Mouse (Mus musculus) B cell, adult 2 months (primary cell): Measurements from ENCODE around the gene Tmeff2.
"Not testable (repeated sequence)": the region's sequence is repeated elsewhere in the genome, so short reads cannot be mapped to it uniquely, and the experiment has no call there.

Experiments
- DNase-seq, 2 experiments: peaks; one replicate each; pipeline ENCODE4 v3.0.0; 2022

Tmeff2 gene

DNA sequence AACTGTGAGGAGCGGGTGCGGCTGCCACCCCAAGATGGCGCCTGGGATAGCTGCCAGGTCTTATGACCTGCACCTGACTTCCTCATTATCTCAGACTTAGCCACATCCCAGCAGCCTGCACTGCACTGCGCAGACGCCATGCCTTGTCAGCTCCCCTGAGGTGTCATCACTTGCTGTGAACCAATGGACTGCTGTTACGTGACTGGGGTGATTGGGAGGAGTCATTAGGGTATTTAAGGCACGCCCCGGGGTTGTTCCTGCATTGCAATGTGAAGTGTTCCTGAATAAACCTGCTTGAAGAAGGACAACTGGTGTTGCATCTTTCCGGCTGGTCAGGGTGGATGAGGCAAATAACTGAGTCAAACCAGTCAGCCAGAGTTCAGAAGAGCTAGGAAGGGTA, at the start of gene Tmeff2:
Gene Tmeff2 (plus strand): TSS at position 262 of the 400 bp plus-strand sequence.
- DNase-seq: not testable (repeated sequence)

DNA sequence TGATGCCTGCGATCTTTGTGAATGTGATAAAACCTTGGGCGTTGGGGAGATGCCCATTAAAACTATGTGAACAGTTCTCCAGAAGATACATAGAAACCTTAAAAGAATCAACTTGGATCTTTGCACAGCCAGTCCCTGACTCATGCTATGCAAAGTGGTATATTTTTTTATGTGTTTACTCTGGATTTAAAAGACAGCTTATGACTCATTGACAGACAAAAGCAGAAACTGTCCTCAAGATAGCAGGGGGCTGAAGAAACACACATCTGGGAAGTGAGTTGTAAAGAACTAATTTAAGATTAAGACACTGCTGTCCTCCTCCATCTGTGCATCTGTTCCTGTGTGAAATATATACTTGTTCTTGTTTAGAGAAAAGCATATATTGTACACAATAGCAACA, 38.9 kb upstream of the Tmeff2 start:
- no peak for DNase-seq

DNA sequence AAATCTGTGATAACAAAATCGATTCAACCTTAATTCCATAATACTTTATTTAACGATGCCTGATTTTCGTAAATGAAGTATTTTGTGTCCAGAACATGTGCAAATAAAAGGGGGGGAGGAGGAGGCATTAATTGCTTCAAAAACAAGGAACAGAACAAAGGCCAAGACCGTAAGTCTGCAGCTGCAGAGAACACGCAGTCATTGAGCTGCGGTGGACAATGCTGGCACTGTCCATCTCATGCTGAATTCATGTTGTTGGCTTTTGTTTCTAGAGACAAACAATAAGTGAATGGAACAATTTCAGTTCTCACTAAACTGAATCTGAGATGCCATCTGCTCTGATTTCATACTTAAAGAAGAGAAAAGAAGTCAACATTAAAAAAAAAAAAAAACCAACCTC, 2.8 kb upstream of the Tmeff2 start:
- no peak for DNase-seq

DNA sequence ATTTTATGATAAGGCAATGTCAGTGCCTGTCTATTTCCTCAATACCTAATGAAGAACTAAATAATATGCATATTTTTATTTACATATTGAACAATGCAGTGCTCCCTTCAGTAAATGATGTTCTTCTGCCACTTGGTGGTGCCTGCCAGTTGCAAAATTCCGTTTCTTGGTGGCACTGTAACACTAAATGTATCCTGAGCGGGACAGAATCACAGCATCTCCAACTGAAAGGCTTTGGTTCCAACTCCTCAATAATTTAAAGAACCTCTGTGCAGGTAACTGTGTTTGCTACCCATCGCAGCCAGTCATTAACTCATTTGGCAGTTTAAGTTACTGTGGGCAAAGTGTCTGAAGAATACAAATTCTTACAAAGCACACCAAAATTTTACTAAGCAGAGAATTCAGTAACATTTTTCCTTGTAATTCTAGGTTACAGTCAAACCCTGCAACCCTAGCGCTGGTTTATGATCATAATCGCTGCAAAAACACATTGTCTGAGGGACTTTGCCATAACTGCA, 24.4 kb downstream of the Tmeff2 start:
- no peak for DNase-seq

DNA sequence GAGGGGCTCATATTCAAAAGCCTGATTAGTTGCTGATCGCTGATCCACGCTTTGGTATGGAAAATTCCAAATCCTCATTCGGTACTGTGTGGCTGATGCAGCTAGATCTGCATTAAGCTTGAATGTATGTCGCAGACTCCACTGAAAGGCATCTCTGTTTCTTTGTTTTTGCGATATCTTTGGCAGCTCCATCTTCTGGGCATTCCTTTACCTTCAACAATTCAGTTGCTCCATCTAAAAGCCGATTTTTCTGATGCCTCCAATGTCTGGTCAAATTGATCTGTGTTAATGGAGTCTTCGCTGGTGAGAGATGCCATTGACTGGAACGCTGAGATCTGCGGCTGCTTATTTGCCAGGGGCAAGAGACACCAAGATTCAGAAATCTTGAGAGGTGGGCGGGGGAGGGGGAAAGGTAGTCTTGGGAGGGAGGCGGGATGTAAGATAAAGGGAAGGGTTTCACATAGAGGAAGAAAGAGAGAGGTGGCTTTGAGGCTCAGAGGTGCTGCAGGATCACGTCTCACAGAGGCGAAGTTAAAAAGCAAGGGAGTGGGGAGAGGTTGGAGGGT, 25.0 kb downstream of the Tmeff2 start:
- DNase-seq: no peak

DNA sequence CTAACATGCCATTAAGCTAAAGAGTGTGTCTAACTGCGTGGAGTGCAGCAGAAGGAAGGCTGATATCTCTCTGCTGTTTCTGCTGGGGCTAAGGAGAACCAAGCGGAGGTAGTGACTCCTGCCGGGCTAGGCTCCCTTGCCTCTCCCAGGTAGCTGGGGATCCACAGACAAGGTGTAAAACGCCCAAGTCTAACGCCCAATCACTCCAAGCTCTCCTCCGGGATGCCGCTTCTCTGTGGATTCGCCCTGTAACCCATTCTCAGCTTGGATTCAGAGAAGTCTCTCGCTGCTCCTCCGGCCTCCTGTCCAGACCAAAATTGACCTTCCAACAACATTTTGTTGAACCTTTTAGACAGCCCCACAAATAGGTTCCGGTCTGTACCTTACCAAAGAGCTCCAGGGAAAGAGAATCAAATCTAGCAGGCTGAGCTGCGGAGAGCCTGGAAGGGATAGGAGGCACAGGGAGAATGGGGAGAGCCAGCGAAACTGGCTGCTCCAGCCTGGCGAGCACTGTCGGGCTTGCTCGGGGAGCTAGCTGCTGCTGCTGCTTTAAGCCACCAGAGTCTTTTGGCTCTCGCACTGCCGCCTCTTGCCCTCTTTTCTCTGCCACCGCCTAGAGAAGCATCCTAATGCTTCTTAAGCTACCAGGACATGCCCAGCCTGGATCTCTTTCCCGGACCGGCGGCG, 26.1 kb downstream of the Tmeff2 start:
- no peak for DNase-seq

DNA sequence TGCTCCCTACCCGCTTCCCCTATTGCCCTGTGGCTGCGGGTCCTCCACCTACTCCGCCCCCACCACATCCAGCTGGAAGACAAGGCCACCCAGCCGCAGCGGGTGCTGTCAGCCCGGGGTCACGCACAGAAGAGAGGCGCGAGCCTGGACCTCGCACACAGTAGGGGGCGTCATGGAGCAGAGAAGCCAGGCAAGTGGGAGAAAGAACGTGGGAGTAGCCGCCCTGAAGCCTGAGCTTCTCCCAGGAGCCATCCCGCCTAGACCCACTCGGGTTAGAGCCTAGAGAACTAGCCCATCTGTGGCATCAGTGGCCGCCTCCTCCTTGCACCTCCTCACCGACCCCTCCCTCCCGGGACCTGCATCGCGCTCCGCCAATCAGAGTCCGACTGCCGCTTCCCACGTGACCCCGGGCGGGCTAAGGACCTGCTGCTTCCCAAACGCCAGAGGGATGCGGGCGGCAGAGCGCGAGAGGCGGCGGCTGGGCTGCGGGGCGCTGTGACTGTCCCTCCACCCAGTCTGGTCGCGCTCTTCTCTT, 26.7 kb downstream of the Tmeff2 start:
- no peak for DNase-seq

DNA sequence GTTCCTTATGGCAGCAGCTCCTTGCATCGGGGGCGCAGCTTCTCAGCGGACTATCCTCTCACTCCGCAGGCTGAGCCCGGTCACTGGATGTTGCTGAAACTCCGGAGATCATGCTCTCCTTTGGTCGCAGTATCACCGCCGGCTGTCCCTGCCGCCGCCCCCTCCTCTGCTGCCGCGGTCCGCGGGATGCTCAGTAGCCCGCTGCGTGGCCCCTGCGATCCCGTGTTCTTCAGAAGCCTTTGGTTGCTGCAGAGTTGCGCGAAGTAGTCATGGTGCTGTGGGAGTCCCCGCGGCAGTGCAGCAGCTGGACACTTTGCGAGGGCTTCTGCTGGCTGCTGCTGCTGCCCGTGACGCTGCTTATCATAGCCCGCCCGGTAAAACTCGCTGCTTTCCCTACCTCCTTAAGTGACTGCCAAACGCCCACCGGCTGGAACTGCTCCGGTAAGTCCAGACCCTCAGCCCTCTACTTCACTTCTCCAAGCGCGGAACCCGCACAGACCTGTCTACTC, 27.3 kb downstream of the Tmeff2 start:
- no peak for DNase-seq

DNA sequence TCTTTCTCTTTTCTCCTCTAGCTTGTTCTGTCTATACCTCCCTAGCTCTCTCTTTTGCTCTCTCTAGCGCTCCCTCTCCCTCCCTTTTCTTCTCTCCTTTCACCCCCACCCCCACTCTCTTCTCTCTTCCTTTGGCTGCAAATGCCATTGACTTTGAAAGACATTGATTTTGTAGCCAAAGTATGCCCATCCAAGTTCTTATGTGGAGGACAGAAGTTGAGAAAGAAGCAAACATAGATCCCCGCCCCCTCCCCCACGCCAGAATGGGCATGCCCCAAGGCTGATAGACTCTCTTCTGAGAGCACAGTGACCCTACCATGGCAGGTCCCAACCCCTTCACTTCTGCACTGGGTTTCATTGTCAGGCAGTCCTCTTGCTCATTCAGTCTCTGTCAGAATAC, 28.3 kb downstream of the Tmeff2 start:
- no peak for DNase-seq

DNA sequence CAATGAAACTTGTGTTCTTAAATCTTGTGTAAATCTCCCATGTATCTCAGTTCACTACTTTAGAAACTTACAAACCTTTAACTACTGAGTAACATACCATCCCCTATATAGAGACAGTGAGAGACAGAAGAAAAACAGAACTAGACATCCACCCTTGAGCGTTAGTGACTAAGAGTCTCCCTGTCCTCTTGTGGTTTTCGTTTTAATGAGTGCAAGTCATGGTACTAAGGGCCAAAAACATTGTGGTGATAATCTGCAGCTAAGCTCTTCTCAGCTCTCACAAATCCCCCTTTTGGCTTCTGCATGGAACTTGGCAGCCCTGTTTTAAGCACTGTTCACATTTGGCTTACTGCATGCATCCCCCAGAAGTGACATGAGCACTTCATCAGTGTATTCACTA, 34.6 kb downstream of the Tmeff2 start:
- DNase-seq: no peak

DNA sequence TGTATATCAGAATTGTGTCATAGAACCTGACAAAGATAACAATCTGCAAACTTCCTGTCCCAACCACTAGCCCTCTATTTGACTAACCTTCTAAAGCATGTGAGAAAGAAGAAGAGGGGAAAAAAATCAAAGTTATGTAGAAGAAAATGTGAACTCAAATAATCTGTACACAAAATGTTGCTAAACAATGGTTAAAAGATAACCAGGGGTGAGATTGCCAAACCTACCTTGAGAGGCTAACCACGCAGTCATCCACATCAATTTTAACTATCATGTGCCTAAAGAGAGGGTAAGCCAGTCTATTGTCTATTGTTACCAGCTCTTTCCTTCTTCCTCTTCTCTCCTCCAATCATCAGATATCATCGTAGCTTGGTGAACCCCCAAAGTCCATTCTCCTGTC, 35.0 kb downstream of the Tmeff2 start:
- no peak for DNase-seq

DNA sequence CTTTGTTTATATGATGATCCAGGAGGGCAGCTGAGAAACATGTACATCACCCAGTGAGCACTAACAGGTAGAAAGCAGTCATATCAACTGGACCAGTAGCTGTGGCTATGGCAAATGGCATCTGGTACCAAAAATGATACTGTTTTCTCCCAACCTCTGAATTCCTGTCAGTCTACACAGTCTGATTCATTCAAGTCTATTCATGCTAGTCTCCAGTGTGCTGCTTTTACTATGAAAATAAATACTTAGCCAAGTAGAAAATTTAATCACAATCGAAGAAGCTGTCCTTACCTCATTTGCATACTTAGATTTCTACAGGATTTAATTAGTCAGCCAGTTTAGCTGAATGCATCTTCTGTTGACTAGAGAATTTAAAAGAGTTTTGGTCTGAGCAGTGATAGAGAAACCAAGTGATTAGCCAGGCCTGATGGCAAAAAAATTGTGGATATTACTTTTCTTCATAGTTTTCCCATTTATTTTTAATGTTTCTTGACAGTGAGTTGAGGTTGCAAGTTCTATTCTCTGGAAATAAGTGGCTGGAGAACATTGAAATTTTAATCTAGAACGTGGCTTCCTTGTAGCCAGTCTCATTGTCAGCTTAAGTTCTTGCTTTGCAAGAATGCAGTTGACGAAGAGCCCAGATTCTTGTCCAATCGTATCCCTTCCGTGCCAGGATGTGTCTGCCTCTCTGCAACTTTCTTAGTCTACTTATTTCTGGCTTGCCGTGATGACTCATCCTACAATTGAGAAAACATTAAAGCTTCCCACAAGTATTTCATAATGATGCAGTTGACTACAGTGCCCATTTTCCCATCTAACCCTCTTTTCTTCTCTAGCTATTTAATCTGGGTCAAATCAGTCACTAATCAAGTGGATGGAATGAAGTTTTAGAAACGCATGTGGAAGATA, 39.9 kb downstream of the Tmeff2 start:
- DNase-seq: no peak

DNA sequence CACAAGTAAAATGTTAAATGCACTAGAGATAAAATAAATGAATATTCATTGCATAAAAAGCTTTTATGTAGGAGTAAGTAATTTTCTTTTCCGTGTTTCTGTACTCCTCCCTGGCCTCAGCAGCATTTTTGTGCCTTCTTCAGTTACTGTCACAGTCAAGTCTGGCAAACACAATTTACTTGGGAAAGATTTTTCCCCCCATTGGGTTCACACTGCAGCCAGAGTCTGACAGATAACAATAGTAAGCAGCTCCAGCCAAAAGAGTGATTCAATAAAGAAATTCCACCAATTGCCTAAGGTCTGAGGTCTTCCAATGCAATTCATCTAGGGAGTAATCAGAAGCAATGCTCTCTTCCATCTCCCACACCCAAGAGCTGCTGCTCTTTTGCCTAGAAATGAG, 48.1 kb downstream of the Tmeff2 start:
- DNase-seq: no peak

DNA sequence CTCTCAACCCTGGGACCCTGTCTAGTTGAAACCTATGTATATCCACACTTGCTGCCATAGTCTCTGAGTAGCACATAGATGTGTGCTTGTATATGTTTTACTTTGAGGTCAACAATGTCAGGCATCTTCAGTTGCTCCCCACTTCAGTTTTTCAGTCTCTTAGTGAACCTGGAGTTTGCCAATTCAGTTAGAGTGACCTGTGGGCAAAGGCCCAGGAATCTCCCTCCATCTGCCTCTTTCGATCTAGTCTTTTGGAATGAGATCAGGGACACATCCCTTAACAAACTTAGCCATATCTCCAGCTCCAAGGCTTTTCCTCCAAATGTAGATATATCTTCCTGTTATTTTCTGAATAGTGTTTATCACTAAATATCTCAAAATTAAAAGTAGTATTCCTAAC, 58.4 kb downstream of the Tmeff2 start:
- DNase-seq: no peak

DNA sequence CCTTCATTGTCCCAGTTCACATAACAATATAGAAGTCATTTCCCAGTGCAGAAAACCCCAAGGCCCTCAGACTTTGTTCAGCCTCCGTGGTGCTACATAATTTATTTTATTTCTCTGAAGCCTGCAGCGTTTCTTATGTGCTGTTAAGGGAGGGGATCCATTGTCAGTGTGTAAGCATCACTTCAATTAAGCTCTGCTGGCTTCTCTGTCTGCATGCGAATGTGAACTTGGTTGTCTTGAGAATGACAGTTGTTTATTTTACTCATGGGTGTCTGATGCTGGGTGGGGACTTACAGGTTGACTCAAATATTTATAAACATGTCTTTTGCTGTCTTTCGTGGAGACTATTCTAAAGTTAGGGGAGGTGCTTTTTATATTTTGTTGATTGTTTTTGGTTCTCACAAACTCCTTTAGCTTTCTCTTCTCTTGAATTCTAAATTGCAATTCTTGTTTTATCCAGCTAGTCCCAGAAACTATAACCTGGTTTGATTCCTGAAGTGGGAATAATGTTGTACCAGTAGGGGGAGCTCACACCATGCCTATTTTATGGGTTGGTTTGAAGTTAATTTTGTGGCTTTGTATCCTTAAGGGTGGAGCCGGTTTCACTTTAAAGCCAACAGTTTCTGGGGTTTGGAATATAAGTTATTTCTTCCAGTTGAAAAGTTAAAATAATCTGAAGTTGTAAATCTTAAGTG, 61.7 kb downstream of the Tmeff2 start:
- DNase-seq: peak; percentile 2 to 8

DNA sequence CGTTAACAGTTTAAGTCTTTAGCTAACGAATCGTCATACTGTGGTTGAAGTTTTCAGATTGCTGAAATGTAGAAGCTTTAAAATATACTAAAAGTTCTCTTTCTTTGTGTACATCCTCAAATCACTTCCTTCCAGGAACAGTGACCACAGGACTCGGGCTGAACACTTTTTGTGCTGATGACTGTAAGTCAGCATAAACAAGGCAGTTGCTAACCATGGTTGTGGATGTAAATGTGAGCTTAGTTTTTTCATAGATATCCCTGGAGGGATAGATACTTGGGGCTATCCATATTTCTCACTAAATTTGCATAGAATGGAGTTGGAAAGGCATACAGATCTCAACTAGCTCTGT, 62.2 kb downstream of the Tmeff2 start:
- no peak for DNase-seq

DNA sequence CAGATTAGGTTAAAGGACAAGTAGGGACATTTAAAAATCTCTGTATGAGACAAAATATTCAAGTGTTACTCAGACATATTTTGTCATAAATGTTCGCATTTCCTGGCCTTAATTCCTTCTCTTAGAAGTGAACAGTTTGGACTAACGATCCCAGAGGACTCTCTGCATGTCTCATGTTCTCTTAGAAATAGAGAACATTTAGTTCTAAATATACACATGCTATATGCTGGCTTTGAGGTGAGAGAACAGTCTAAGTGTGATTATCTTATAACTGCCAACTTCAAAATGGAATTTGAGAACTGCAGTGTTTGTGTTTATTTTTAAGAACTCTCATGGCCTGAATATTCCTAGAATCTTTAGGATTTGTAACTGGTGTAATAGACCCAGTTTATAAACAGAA, 69.2 kb downstream of the Tmeff2 start:
- no peak for DNase-seq

DNA sequence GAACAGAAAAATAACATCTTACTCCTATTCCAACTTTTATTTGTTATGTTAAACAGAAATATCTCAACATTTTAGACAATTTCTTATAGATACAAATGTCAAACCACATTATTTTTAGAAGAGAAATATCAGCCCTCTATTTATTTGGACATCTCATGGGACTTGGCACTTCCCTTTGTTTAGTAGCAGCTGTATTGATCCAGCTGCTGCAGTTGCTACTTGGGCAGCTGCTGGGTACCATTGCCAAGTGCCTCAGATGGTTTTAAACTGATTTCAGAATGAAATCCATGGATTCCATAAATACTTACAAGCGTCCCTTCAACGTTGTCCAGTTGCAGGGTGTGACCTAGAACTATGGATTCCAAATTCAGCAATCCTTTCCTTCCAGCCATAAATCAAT, 70.4 kb downstream of the Tmeff2 start:
- DNase-seq: no peak

DNA sequence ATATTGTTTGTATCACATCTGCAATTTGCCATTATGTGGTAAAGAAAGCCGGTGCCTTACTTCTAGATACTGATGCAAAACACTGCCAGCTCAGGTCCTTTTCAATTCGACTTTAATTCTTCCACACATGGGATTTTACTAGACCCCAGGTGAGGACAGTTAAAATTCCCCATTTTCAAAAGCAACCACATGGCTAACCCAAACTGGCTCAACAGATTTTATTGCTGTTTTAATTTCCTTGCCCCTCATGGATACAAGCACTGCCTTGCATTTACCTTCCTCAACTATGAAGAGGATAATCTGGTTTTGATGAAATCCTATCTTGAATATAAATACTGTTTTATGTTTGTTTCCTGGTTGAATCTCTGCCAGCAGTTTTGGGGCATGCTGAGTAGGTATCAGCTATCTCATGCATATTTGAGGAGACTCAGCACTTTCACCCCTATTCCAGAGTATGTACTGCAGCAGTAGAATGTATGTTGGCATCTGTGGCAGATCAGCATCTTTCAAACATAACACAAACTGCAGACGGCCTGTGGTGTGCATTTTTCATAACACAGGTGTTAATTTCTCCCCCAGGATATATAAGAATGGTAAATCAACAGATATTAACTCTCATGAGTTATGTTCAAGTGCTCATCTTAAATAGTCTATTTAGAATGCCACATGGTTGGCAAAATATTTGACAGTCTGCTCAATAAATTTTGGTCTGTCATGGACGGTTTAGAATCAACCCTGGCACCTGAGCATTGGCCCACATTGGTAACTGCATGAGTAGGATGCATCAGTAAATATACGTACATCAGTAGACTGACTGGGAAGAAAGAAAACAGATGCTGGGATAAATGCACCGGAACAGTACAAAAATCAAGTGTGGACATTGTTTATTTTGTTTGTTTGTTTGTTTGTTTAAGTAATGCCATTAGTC, 72.3 kb downstream of the Tmeff2 start:
- DNase-seq: no peak

DNA sequence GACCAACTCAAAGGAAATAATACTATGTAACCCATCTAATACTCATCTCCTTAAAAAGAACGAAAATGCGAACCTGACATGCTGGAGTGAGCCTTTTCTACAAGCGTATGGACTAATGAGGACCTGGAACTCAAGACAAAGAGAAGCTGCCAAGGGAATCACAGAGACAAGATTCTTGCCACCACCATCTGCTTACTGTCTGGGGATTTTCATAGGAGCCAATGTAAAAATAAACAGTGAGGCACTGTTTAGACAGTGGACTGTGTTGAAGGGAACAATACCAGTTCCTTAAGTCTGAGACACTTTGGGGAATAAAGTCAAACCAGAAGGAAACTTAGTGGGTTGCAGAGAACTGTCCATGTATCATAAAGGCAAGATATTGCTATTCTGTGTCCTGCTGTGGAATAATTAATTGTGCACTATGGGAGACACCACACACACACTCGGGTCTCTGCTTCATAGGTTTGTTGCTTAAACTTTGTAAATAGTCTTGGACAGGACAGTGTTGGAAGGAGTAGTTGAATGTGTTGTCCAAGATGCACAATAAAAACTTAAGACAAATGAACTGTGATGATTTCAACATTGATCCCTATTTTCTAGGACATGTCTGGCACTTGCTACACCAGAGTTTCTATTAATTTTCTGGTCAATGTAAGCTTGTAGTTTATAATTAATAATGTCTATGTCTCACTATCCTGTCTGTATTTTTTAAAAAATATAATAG, 79.1 kb downstream of the Tmeff2 start:
- DNase-seq: no peak

DNA sequence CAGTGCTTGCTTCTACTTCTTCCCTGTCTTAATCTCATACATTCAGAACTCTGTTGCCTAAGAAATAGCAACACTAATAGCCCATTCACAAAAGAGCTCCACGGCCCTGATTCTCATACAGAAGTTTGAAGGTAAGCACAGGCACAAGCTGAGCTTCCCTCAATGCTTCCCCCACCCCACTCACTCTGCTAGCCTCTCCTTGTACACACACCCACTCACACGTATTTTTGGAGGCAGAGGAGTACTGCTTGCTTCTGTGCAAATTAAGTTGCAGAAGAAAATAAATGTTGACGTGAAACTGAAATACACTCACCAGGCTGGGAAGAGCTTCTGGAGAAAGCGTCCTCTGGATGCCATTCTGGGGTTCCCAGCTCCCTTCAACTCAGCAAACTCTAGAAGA, 80.1 kb downstream of the Tmeff2 start:
- DNase-seq: no peak
